Mouse (Mus musculus) lung, adult 2 months (tissue): ENCODE results near the gene Ksr2. TPM values are rescaled to one million over a fixed set of nuclear protein-coding genes. Genes with fewer than 3 reads are reported as not detected.
A peak's percentile ranks its signal among the peaks of the same experiment; 100 is the strongest.
"Not testable (repeated sequence)": the region's sequence is repeated elsewhere in the genome, so short reads cannot be mapped to it uniquely, and the experiment has no call there.

ENCODE experiments used
- DNase-seq: peaks from one replicate; pipeline ENCODE4 v3.0.0; 2022
- H3K4me1 ChIP-seq: fragments of 200-500 bp; 2 replicates; pipeline ENCODE4 v1.6.1; 2011; ENCODE audit warnings: low read length; ENCODE audit not compliant: control insufficient read depth, insufficient read depth
- H3K4me3 ChIP-seq: fragments of 200-500 bp; replicated peaks from 2 replicates; pipeline ENCODE3; 2011; ENCODE audit warnings: low read depth, mild to moderate bottlenecking, control low read depth, low read length; ENCODE audit errors: extremely low read depth
- CTCF ChIP-seq: fragments of 200-500 bp; IDR thresholded peaks from 2 replicates; pipeline ENCODE4 v1.5.1; 2011; ENCODE audit warnings: mild to moderate bottlenecking, low read length, control low read depth; ENCODE audit not compliant: insufficient read depth
- POLR2A ChIP-seq: fragments of 200-500 bp; IDR thresholded peaks from 2 replicates; pipeline ENCODE4 v1.6.1; 2011; ENCODE audit warnings: low read depth, mild to moderate bottlenecking, control low read depth, low read length, borderline replicate concordance; ENCODE audit errors: extremely low read depth
- WGBS: fragments of 180-500 bp; shearing (Covaris S2); methylation state at CpG from one replicate; pipeline ENCODE4 v1.1.7; 2018; 5-methylcytosine and 5-hydroxymethylcytosine counted together
- polyA plus RNA-seq: library from polyadenylated mRNA; depleted of rRNA; stranded (reverse); fragments of >200 nt; gene quantifications from 2 replicates; pipeline ENCODE4 v1.2.3, GENCODE M21; 2012

Ksr2 gene
- polyA plus RNA-seq, 1 experiment, result 0.06 TPM

- Histone ChIP-seq H3K4me1 (no peaks in the 10 kb centered on the region), H3K4me3 (no peak overlapping the region)
- 69% methylated on average over 9 of the region's 9 CpGs for WGBS
- no peak for DNase-seq
- TF ChIP-seq CTCF (no peak), POLR2A (no peak)
Measured at GRCm38 (mm10) chr5:117399281-117399680, 14.5 kb upstream of the Ksr2 start.

- WGBS, result 78% methylated on average over 8 of the region's 8 CpGs
- TF ChIP-seq CTCF (no peak), POLR2A (no peak)
- Histone ChIP-seq H3K4me1 (no peaks in the 10 kb centered on the region), H3K4me3 (no peak overlapping the region)
- DNase-seq, result no peak
Measured at GRCm38 (mm10) chr5:117403609-117404008, 10.2 kb upstream of the Ksr2 start.

- DNase-seq, H3K4me1 ChIP-seq, H3K4me3 ChIP-seq: not testable (repeated sequence)
- WGBS, result 61% methylated on average over 2 of the region's 2 CpGs
Measured at GRCm38 (mm10) chr5:117404671-117405070, 9.1 kb upstream of the Ksr2 start.

GRCm38 (mm10) chr5:117408216-117408615 is 5.6 kb upstream of the Ksr2 start:
- TF ChIP-seq CTCF (peak; percentile 32), POLR2A (no peak)
- no peak overlapping the region for H3K4me3 ChIP-seq
- no peaks in the 10 kb centered on the region for H3K4me1 ChIP-seq
- 50% methylated on average over 4 of the region's 4 CpGs for WGBS
- DNase-seq, result peak; percentile 38

- WGBS, result 50% methylated on average over 6 of the region's 6 CpGs
- no peak for TF ChIP-seq CTCF
- TF ChIP-seq POLR2A, result no peak
- no peak for DNase-seq
- H3K4me3 ChIP-seq, result no peak overlapping the region
- H3K4me1 ChIP-seq, result no peaks in the 10 kb centered on the region
Measured at GRCm38 (mm10) chr5:117409369-117409768, 4.4 kb upstream of the Ksr2 start.

GRCm38 (mm10) chr5:117414611-117415010 is 811 bp downstream of the Ksr2 start:
- DNase-seq, result no peak
- TF ChIP-seq POLR2A, result no peak
- no peak for TF ChIP-seq CTCF
- H3K4me3 ChIP-seq, result no peak overlapping the region
- 9% methylated on average over 10 of the region's 10 CpGs for WGBS
- no peaks in the 10 kb centered on the region for H3K4me1 ChIP-seq

- TF ChIP-seq POLR2A (no peak), CTCF (no peak)
- 33% methylated on average over 19 of the region's 19 CpGs for WGBS
- Histone ChIP-seq H3K4me1 (no peaks in the 10 kb centered on the region), H3K4me3 (no peak overlapping the region)
- DNase-seq, result no peak
Measured at GRCm38 (mm10) chr5:117415011-117415912, 1.5 kb downstream of the Ksr2 start.

GRCm38 (mm10) chr5:117417442-117417841 is 3.6 kb downstream of the Ksr2 start:
- H3K4me1 ChIP-seq, result no peaks in the 10 kb centered on the region
- no peak overlapping the region for H3K4me3 ChIP-seq
- 66% methylated on average over 2 of the region's 2 CpGs for WGBS
- TF ChIP-seq CTCF (no peak), POLR2A (no peak)
- no peak for DNase-seq

- DNase-seq, H3K4me3 ChIP-seq, H3K4me1 ChIP-seq: not testable (repeated sequence)
- WGBS, result 90% methylated on average over 7 of the region's 7 CpGs
Measured at GRCm38 (mm10) chr5:117433501-117433900, 19.7 kb downstream of the Ksr2 start.

- 88% methylated on average over 11 of the region's 11 CpGs for WGBS
Measured at GRCm38 (mm10) chr5:117440261-117440660, 26.5 kb downstream of the Ksr2 start.

More at GRCm38 (mm10) chr5:117440261-117440660, 26.5 kb downstream of the Ksr2 start:
- no peak for DNase-seq
- TF ChIP-seq CTCF (no peak), POLR2A (no peak)
- no peak overlapping the region for H3K4me3 ChIP-seq
- no peaks in the 10 kb centered on the region for H3K4me1 ChIP-seq
